Mouse (Mus musculus): ENCODE results near the gene Apela.

The Apela gene

DNA sequence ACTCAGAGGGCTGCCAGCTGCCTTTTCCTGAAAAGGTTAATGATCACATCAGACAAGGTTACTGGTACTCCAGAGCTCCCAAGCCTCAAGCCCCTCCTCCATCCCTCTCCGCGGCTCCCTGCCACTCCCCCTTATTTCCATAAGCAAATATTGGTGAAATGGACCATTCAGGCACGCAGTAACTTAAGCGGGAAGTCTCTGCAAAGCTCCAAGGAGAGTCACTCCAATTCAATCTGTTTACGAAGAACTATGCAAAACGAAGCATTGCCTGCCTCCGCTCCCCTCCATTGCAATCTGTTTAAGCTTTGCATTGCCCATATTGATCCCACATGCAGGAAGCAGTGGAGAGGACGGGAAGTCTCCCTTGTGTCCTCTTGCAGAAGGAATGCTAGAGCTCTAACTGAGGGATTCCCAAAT lies at the start of gene Apela:
Gene Apela (minus strand): TSS at position 220 of the 417 bp plus-strand sequence.
- no peak for DNase-seq (ENCODE audit: low read depth in 1 of 2, low spot score in 2 of 2)

DNA sequence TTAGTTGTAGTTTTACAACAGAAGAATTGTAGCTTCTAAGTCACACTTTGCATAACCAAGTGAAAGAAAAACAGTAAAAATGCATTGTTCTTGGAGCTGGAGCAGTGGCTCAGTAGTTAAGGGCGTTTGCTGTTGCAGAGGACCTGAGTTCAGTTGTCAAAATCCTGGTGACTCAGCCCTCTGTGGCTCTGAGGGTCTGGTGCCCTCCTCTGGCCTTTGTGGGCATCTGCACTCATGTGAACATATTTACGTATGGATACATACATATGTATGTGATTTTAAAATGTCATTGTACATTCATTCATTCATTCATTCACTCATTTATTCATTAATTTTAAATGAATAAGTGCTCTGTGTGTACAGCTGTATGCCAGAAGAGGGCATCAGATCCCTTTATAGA lies 48.5 kb upstream of the Apela start:
- no peak for DNase-seq (ENCODE audit: low read depth in 1 of 2, low spot score in 2 of 2)

DNA sequence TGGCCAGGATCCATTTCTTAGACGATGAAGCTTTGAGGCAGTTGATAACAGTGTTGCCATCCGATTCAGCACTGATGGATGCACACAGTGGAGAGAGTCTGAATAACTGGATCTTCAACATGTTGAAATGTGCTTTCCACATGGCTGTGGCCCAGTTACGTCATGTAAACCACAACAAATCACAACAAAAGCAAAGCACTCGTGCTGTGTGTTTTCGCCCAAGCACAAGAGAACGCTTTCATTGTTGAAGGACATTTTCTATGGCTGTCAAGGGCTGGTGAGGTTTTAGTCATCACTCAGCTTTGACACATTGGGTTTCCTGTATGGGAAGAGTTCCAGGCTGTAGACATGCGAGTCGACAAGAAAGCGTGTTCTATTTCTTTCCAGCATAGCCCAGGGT lies 43.6 kb upstream of the Apela start:
- DNase-seq (ENCODE audit: low read depth in 1 of 2, low spot score in 2 of 2) = no peak

DNA sequence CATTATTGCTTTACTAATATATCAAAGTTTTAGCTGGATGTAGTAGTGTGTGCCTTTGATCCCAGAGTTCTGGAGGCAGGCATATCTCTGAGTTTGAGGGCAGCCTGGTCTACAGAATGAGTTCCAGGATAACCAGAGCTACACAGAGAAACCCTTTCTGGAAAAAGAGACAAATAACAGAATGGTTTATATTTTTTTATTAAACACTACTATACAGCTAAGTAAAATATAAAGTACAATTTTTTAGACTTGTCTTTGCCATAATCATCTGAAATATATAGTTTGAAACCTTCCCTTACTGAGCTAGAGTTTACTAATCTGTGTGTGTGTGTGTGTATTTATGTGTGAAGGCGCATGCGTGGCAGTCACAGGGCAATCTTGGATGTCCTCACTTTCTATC lies 37.6 kb upstream of the Apela start, which contains the start of gene Gm10663:
Gene Gm10663 (plus strand): TSS at position 301 of the 400 bp plus-strand sequence.
- no peak for DNase-seq (ENCODE audit: low read depth in 1 of 2, low spot score in 2 of 2)

DNA sequence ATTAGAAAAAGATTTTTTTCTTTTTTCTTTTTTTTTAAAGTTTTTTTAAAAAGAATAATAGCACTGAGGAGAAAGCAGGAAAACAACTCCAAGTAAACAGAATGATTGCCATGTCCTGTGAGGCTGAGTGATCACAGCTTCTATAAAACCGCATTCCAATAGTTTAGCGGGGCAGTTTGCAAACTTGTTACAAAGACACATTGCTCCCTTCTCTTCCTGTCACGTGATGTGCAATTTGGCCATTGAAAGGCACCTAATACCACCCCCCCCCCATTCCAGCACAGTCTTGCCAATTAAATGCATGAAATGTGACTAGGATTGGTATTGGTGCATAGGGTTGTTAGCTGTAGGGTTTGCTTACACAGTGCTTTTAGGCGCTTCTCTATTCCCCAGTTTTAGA lies 33.9 kb upstream of the Apela start:
- no peak for DNase-seq (ENCODE audit: low read depth in 1 of 2, low spot score in 2 of 2)

DNA sequence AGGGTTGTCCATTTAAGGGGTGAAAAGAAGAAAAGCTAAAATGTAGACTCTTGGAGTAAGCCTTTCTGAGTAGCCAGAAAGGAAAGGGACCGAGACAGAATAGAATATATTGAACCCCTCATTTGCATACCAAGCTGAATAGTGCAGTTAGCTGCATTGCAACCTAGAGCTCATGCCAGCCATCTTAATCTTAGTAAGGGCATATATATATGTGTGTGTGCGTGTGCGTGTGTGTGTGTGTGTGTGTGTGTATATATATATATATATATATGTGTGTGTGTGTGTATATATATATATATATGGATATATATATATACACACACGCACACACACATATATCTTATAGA lies 31.3 kb upstream of the Apela start:
- no peak for DNase-seq (ENCODE audit: low read depth in 1 of 2, low spot score in 2 of 2)

DNA sequence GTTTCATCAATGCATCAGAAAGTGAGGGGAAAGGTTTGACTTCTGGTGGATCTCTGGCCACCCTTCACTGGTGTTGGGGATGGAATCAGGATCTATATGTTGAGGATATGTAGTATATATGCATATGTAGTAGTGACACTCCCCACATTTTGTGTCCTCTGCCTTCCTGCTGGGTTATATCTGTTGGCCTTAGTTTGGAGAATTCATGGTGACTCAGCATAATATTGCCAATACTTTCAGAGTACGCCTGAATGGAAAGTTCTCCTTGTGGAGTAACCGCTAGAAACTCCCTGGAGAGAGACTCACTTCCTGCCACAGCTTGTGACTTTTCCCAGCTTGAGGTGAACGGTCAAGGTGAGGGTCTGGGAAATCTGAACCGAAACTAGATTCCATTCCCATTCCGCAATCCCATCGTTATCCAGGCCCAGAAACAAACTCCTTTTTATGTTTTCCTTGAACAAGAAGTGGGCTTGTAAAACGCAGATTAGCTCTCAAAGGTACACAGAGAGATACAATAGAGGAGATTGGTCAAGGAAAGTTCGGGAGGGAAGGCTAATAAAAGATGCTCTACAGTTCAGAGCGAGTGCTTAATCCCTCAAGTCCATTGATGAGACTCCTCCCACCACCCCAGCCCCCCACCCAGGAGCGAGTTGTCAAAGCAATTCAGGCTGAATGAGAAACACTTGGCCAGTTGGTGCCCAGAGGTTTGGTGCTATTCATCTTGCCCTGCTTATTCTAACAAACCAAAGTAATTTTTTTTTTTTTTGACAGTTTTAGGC lies 30.7 kb upstream of the Apela start:
- DNase-seq (ENCODE audit: low read depth in 1 of 2, low spot score in 2 of 2) = no peak

DNA sequence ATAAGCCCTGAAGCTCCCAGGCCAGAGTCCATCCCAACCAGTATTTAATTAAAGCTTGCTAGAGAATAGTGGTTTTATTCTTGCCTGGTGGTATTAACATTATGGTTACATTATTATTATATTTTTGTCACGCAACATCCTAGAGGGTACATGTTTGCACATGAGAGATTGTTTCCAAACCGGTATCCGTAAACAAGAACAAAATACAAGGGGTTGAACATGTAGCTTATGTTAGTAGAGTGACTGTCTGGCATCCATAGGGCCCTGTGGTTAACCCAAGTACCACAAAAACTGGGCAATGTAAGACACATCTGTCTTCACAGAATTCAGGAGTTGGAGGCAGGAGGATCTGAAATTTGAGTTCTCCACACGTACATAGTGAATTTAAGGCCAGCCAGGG lies 29.9 kb upstream of the Apela start:
- no peak for DNase-seq (ENCODE audit: low read depth in 1 of 2, low spot score in 2 of 2)

DNA sequence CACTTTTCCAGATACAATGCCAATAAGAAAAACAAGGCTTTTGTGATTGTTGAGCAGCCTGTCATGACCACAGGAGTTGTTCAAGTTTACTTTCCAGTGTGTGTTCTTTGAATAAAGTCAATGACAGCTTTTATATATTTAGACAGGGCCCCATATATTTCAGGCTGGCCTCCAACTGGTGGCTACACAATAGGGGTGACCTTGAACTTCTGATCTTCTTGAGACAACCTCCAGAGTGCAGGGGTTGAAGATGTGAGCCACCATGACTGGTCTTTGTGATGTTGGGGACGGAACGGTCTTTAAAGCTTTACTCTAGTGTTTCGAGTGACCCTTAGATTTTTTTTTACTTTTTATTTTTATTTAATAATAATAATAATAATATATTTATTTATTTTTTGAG lies 28.5 kb upstream of the Apela start:
- DNase-seq (ENCODE audit: low read depth in 1 of 2, low spot score in 2 of 2) = no peak

DNA sequence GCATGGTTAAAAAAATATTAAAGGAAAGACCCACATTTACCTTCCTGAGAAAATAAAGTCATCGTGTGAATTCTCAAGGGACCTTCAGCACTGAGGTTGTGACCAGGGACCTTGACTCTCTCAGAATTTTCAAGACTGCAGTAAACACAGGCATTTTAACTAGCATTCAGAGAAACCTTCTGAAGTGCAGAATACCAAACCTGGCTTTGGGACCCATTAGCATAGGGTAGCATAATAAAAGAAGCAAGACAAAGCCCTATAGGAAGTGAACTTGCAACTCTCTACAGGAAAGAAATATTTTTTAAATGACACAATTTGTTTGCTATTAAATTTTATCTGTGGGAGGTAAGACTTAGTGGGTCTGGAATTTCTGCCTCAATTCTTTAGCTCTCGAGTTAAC lies 26.9 kb upstream of the Apela start:
- DNase-seq (ENCODE audit: low read depth in 1 of 2, low spot score in 2 of 2) = no peak

DNA sequence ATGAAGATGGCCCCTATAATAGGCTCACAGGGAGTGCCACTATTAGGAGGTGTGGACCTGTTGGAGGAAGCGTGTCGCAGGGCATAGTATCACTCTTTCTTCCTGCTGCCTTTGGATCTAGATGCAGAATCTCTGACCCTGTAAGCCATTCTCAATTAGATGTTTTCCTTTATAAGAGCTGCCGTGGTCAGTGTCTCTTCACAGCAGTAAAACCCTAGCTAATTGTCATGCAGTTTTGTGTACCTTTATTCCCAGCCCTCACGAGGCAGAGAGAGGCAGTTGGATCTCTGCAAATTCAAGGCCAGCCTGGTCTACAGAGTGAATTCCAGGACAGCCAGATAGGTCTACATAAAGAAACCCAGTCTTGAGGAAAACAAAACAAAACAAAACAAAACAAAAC lies 25.1 kb upstream of the Apela start:
- DNase-seq (ENCODE audit: low read depth in 1 of 2, low spot score in 2 of 2) = no peak

DNA sequence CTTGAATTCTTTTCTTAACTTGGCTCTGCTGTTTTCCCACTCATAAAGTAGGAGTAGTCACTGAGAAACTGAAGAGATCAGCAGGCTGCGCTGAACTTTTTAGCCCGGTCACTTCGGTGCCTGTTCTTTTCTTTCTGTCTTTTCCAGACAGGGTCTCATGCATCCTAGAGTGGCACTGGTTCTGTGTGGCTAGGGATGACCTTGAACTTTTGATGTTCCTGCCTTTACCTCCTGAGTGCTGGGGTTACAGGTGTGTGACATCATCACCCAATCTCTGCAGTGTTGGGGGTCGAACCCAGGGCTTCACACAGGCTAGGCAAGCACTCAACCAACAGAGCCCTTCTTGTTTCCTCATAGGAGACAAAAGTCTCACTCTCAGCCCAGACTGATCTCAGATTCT lies 19.6 kb upstream of the Apela start:
- no peak for DNase-seq (ENCODE audit: low read depth in 1 of 2, low spot score in 2 of 2)

DNA sequence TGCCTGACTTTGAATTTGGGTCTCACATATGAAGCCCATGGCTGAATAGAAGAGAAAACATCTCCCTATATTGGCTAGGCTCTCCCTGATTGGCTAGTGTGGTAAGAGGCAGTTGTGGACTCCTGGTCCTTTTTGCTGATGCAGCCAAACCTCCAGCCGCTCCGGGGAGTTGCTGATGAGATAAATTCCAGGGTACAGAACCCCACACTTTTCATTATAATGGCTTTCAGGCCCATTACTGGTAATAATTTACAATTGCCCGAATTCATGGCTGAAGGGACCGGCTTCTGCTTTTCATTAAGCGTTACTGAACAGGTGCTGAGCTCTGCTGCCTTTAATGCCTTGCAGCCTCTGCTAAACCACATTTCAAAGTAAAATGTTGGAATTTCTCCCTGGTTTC lies 16.8 kb upstream of the Apela start:
- no peak for DNase-seq (ENCODE audit: low read depth in 1 of 2, low spot score in 2 of 2)

DNA sequence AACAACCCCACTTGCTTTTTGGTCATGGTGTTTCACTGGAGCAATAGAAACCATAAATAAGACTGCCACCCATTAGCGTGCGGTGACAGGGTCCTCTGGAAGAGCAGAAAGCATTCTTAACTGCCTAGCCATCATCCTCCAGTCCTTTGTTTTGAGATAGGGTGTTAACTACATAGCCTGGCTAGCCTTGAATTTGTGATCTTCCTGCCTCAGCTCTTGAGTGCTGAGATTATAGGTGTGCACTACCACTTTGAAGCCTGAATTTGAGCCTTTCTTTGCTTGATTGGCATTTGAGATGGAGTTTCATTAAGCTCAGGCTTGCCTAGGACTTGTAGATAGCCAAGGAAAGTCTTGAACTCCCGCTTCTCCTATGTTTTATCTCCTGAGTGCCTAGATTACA lies 16.4 kb upstream of the Apela start:
- no peak for DNase-seq (ENCODE audit: low read depth in 1 of 2, low spot score in 2 of 2)

DNA sequence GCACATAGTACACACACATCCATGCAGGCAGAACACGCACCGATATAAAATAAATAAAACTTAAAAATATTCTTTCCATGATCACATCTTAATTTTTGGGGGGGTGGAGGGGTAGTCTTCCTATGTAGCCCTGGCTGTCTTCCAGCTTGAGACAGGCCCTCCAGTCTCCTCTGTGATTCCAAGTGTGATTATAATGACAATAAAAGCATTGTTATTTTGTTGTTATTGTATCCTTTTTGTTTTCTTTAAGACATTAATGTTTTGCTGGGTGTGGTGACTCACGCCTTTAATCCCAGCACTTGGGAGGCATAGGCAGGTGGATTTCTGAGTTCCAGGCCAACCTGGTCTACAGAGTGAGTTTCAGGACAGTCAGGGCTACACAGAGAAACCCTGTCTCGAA lies 10.7 kb upstream of the Apela start:
- no peak for DNase-seq (ENCODE audit: low read depth in 1 of 2, low spot score in 2 of 2)

DNA sequence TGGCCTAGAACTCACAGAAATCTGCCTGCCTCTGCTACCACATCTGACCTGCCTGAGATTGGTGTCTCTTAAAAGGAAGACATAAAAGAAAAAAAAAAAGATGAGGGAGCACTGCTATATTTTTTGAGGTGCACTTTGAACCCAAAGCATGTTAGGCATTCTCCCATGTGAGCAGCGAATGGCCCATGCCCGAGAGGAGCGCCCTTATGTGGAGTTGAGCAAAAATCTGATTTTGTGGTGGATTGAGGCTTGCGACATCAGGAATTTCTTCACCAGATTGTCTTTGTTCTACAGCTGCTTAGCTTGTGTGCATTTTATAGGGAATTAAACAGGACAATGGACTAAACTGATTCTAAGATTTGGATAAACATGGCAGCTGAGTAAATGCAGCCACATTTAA lies 10.1 kb upstream of the Apela start:
- DNase-seq (ENCODE audit: low read depth in 1 of 2, low spot score in 2 of 2) = no peak

DNA sequence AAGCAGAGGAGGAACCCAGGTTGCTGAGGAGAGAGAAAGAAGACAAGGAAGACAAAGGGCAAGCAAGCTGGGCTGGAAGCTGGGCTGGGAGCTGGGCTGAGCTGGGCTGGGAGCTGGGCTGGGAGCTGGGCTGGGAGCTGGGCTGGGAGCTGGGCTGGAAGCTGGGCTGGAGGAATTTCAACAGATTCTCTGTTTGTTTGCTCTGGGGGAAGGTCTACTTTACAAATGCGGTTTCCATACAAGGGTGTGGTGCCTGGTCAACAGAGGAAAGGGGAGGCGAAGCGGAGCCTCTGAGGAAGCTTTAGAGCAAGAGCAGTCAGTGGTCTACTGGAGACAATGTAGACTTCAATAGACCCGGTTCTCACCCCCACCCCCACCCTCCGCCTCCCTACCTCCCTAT lies 9.4 kb upstream of the Apela start:
- no peak for DNase-seq (ENCODE audit: low read depth in 1 of 2, low spot score in 2 of 2)

DNA sequence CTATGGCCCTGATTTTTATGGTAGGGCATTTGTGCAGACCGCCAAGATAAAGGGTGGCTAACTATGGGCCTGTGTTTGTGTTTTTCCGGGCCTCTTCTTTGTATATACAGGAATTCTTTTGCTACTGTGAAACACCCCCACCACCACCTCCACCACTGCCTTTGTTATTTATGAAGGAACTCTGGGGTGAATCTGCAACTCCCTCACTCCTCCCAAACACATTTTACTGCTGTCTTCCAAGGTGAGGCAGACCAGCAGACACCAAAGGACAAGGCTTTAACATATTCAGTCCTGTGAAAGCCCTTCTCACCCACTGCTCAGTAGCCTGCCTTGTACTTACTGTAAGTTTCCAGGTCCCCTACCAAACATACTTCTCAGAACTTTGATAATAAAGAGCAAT lies 3.0 kb downstream of the Apela start:
- DNase-seq (ENCODE audit: low read depth in 1 of 2, low spot score in 2 of 2) = no peak

DNA sequence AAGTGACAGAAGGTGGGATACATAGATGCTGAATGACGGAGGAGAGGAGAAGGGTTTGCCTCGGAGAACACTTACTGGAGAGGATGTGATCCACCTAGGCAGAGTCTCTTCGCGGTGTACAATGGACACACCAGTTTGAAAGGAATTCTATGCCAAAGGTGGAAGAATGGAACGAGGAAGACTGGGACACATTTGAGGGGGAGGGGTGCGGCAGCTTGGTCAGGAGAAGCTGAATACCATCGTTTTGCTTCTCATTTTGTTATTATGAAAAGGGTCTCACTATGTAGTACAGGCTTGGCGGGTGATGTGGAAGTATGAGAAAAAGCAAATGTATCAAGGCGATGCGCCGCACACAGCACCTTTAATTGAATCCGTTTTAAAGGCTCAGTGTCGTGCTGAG lies 4.1 kb downstream of the Apela start:
- DNase-seq (ENCODE audit: low read depth in 1 of 2, low spot score in 2 of 2) = no peak

DNA sequence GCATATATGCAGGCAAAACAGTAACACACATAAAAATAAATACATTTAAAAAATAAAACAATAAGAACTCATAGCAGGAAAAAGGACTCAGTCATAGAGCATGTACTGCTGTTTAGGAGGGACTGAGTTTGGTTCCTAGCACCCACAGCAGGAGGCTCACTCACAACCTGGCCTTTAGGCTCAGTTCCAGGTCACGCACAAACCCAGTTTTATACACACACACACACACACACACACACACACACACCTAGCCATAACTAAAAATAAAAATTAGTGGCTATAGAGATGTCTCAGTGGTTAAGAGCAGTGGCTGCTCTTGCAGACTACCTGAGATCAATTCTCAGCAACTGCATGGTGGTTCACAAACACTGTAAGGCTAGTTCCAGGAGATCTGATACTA lies 5.0 kb downstream of the Apela start:
- no peak for DNase-seq (ENCODE audit: low read depth in 1 of 2, low spot score in 2 of 2)

DNA sequence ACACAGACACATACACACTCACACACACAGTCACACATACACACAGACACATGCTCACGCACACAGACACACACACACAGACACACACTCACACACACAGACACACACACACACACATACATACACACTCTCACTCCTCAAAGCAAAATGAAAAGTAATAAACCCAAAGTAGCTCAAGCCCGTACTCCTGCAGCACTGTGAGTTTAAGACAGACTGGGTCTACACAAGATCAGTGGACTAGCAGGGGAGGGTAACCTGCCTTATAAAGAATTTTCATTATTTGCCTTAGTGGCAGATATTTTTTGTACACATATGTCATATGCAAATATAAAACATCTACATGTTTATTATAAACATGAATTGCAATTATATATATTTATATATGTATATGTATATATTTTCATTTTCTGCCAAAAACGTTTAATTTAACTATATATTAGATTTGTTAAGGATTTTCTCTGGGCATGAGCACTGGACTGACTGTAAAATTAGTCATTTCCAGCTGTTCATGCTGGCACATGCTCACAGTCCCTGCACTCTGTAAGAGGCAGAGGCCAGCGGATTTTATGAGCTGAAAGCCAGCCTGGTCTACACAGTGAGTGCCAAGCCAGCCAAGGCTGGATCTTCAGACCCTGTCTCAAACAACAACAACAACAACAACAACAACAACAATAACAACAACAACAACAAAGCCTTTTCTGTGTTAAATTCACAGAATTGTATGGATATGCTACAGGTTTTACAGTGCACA lies 6.2 kb downstream of the Apela start:
- no peak for DNase-seq (ENCODE audit: low read depth in 1 of 2, low spot score in 2 of 2)

DNA sequence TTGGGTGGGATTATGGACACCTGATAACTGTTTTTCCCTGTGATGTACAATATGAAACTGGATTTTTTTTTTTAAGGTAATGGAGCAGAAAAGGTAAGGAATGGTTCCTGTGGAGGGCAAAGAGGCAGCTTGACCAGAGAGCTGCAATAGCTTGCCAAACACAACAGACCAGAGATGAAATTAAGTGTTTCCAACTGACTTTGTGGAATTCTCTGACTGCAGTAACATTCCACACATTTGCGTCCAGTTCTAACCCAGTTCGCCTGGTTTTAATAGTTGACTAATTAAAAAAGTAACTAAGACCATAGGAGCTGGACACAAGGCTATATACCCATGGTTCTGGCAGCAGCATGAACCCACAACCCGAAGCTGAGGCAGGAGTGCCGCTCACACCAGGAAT lies 7.4 kb downstream of the Apela start:
- DNase-seq (ENCODE audit: low read depth in 1 of 2, low spot score in 2 of 2) = no peak

Measured in monocyte, adult 2 months (primary cell).